Mouse (Mus musculus) erythroblast, embryonic 14.5 days (primary cell): ENCODE measurements around the gene D630036H23Rik. TPM values are rescaled to one million over a fixed set of nuclear protein-coding genes. Genes with fewer than 3 reads are reported as not detected.

Experiments used
- H3K27me3 ChIP-seq: 2 replicates; pipeline ENCODE4 v1.6.1; 2012; ENCODE audit warnings: inconsistent platforms; ENCODE audit not compliant: control insufficient read depth
- H3K36me3 ChIP-seq: 2 replicates; pipeline ENCODE4 v1.6.1; 2012; ENCODE audit warnings: mild to moderate bottlenecking, inconsistent platforms; ENCODE audit not compliant: control insufficient read depth
- H3K4me1 ChIP-seq: 2 replicates; pipeline ENCODE4 v1.6.1; 2012; ENCODE audit warnings: inconsistent platforms; ENCODE audit not compliant: control insufficient read depth
- H3K4me3 ChIP-seq: replicated peaks from 2 replicates; pipeline ENCODE3; 2012; ENCODE audit warnings: moderate library complexity, mild to moderate bottlenecking, inconsistent platforms
- H3K9me3 ChIP-seq: 2 replicates; pipeline ENCODE4 v1.6.1; 2012; ENCODE audit warnings: low read length, inconsistent platforms, mixed read lengths; ENCODE audit not compliant: control insufficient read depth
- GATA1 ChIP-seq: IDR thresholded peaks from 2 replicates; pipeline ENCODE4 v1.6.1; 2012; ENCODE audit warnings: low read length, inconsistent platforms, mixed read lengths
- TAL1 ChIP-seq: IDR thresholded peaks from 3 replicates; pipeline ENCODE4 v1.6.1; 2012; ENCODE audit warnings: low read length, inconsistent platforms, mixed read lengths
- polyA plus RNA-seq: library from polyadenylated mRNA; stranded (reverse); fragments of >175 nt; gene quantifications from 2 replicates; pipeline ENCODE4 v1.2.3, GENCODE M21; 2012

D630036H23Rik gene
- polyA plus RNA-seq, 1 experiment = not detected

- Histone ChIP-seq H3K4me3 (no peak overlapping the region), H3K9me3 (no peaks in the 10 kb centered on the region), H3K36me3 (no peaks in the 10 kb centered on the region), H3K4me1 (no peaks in the 10 kb centered on the region), H3K27me3 (no peaks in the 10 kb centered on the region)
- no peak for TF ChIP-seq TAL1
- TF ChIP-seq GATA1 = no peak
Observed at GRCm38 (mm10) chr12:36373237-36373998, 8.6 kb downstream of the D630036H23Rik start.

GRCm38 (mm10) chr12:36364013-36364412 lies 18.0 kb downstream of the D630036H23Rik start:
- Histone ChIP-seq H3K4me1 (no peaks in the 10 kb centered on the region), H3K9me3 (no peaks in the 10 kb centered on the region), H3K4me3 (no peak overlapping the region), H3K27me3 (no peaks in the 10 kb centered on the region), H3K36me3 (no peaks in the 10 kb centered on the region)
- TF ChIP-seq GATA1 = no peak
- no peak for TF ChIP-seq TAL1

- H3K36me3 ChIP-seq = no peaks in the 10 kb centered on the region
- H3K27me3 ChIP-seq = no peaks in the 10 kb centered on the region
- no peak overlapping the region for H3K4me3 ChIP-seq
- TF ChIP-seq GATA1 (no peak), TAL1 (no peak)
- no peaks in the 10 kb centered on the region for H3K4me1 ChIP-seq
- H3K9me3 ChIP-seq = no peaks in the 10 kb centered on the region
Observed at GRCm38 (mm10) chr12:36360693-36361092, 21.3 kb downstream of the D630036H23Rik start.

GRCm38 (mm10) chr12:36360064-36360463 lies 21.9 kb downstream of the D630036H23Rik start:
- Histone ChIP-seq H3K9me3 (no peaks in the 10 kb centered on the region), H3K4me3 (no peak overlapping the region), H3K4me1 (no peaks in the 10 kb centered on the region), H3K27me3 (no peaks in the 10 kb centered on the region), H3K36me3 (no peaks in the 10 kb centered on the region)
- no peak for TF ChIP-seq TAL1
- TF ChIP-seq GATA1 = no peak

GRCm38 (mm10) chr12:36344131-36344530 lies 37.9 kb downstream of the D630036H23Rik start:
- Histone ChIP-seq H3K9me3 (no peaks in the 10 kb centered on the region), H3K36me3 (no peaks in the 10 kb centered on the region), H3K4me3 (no peak overlapping the region), H3K4me1 (no peaks in the 10 kb centered on the region), H3K27me3 (no peaks in the 10 kb centered on the region)
- TF ChIP-seq TAL1 (no peak), GATA1 (no peak)

- Histone ChIP-seq H3K36me3 (no peaks in the 10 kb centered on the region), H3K27me3 (no peaks in the 10 kb centered on the region), H3K9me3 (no peaks in the 10 kb centered on the region), H3K4me3 (no peak overlapping the region), H3K4me1 (no peaks in the 10 kb centered on the region)
- TF ChIP-seq TAL1 (no peak), GATA1 (no peak)
Observed at GRCm38 (mm10) chr12:36333837-36334281, 48.1 kb downstream of the D630036H23Rik start.

- TF ChIP-seq TAL1 (no peak), GATA1 (no peak)
Observed at GRCm38 (mm10) chr12:36332676-36333075, 49.3 kb downstream of the D630036H23Rik start.

More at GRCm38 (mm10) chr12:36332676-36333075, 49.3 kb downstream of the D630036H23Rik start:
- no peaks in the 10 kb centered on the region for H3K36me3 ChIP-seq
- H3K4me1 ChIP-seq = no peaks in the 10 kb centered on the region
- no peaks in the 10 kb centered on the region for H3K9me3 ChIP-seq
- no peaks in the 10 kb centered on the region for H3K27me3 ChIP-seq
- H3K4me3 ChIP-seq = no peak overlapping the region

Other genes starting within 250 kb of the D630036H23Rik start
- gene Ankmy2, start 225.1 kb downstream of the D630036H23Rik start, polyA plus RNA-seq = 0.04 and 0.07 TPM in 2 replicates
- gene Bzw2, start 224.1 kb downstream of the D630036H23Rik start, polyA plus RNA-seq = 0.20 and 0.22 TPM in 2 replicates
- gene Lrrc72, start 128.8 kb downstream of the D630036H23Rik start, polyA plus RNA-seq = not detected in 2 replicates
- not detected in 2 replicates for gene Sostdc1, start 68.0 kb downstream of the D630036H23Rik start, polyA plus RNA-seq
- gene Ispd, start 731 bp downstream of the D630036H23Rik start, polyA plus RNA-seq = not detected in 2 replicates